Mouse (Mus musculus) E14TG2a.4 (cell line): ENCODE measurements at regions not wholly inside any gene's neighbourhood (a gene's known extent, or its start where the extent isn't known, plus 50 kb on each side); places are given as distances from the start of the nearest gene placed in this dataset.

Experiments
- H3K27me3 ChIP-seq: 2 replicates; pipeline ENCODE4 v1.6.1; 2014; ENCODE audit warnings: low read length, control low read depth; ENCODE audit not compliant: insufficient read depth
- H3K36me3 ChIP-seq: 2 replicates; pipeline ENCODE4 v1.6.1; 2014; ENCODE audit warnings: low read length, control low read depth; ENCODE audit not compliant: insufficient read depth
- H3K4me1 ChIP-seq: replicated peaks from 2 replicates; pipeline ENCODE4 v1.6.1; 2014; ENCODE audit warnings: low read depth, low read length, control low read depth
- H3K4me3 ChIP-seq: replicated peaks from 2 replicates; pipeline ENCODE4 v1.5.1; 2014; ENCODE audit warnings: mild to moderate bottlenecking, low read length
- H3K9me3 ChIP-seq: 2 replicates; pipeline ENCODE4 v1.6.1; 2014; ENCODE audit warnings: low read length, control low read depth
- CTCF ChIP-seq: conservative IDR thresholded peaks from 2 replicates; pipeline ENCODE4 v1.5.1; 2014; ENCODE audit warnings: low read length
- NANOG ChIP-seq: IDR thresholded peaks from 2 replicates; pipeline ENCODE4 v1.6.1; 2014; ENCODE audit warnings: borderline replicate concordance, low read length, mixed read lengths
- POU5F1 ChIP-seq: IDR thresholded peaks from 2 replicates; pipeline ENCODE4 v1.6.1; 2014; ENCODE audit warnings: low read length, borderline replicate concordance

DNA sequence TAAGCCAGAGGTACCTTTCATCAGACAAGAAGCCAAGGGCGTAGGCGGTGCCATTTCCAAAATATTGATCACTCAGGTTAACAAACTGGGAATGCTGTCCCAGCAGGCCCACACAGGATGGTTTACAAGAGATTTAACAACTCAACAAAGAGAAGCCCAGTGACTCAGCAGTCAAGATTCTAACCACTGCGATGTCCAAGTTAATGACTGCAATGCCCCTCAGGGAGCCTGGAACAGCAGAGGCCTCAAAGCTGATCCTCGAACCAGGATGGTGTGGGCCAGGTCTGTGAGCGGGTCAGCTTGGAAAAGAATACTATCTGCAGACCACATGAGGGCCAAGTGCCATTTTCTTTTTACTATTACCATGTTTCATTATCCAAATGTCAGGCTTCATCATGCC lies 108.0 kb upstream of the Klf14 start:
- no peak for TF ChIP-seq POU5F1
- no peak for TF ChIP-seq NANOG
- no peak for TF ChIP-seq CTCF
- Histone ChIP-seq H3K4me3 (no peak overlapping the region), H3K36me3 (no peaks in the 10 kb centered on the region), H3K27me3 (peaks cover 25% of the 10 kb centered on the region; the same call in 1 of the 2 replicates), H3K4me1 (peaks cover 2% of the 10 kb centered on the region; the same call in 1 of the 2 replicates), H3K9me3 (no peaks in the 10 kb centered on the region)

DNA sequence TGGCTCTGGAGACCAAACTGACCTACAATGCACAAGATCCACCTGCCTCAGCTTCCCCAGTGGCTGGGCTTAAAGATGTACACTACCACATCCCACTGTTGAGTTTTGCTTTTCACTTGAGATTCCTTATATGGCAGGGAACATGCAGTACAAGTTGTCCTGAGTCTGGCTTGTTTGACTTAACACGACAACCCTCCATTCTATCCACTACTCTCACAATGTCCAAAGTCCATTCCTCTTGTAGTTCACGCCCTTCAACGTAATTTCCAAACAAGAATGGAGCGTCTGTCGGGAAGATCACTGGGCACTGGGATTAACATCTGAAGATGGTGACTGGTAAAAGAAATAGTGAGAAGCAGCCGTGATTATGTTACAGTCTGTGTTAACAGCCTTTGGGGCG lies 108.6 kb upstream of the Klf14 start:
- no peaks in the 10 kb centered on the region for H3K9me3 ChIP-seq
- peaks cover 31% of the 10 kb centered on the region; the same call in 1 of the 2 replicates for H3K27me3 ChIP-seq
- H3K4me3 ChIP-seq = no peak overlapping the region
- TF ChIP-seq POU5F1 (no peak), NANOG (no peak), CTCF (no peak)
- H3K36me3 ChIP-seq = no peaks in the 10 kb centered on the region
- H3K4me1 ChIP-seq = peaks cover 2% of the 10 kb centered on the region; the same call in 1 of the 2 replicates

DNA sequence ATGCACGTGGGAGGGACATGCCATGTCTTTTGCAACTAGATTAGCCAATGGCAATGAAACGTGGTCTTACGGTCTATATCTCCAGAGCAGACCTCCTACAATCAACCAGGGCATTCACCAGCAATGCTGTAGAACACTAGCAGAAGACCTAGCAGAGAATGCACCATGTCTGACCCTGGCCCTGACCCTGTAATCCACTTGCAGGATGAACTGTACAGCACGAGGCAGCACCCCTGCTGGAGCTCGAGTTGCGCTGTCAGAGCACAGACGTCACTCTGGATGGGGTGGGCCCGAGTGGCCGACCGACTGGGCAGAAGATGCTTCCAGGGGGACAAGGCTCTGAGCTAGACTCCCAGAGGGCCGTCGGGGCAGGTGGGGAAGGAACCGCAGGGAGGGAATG lies 110.4 kb upstream of the Klf14 start:
- no peaks in the 10 kb centered on the region for H3K36me3 ChIP-seq
- H3K4me3 ChIP-seq = no peak overlapping the region
- H3K27me3 ChIP-seq = peaks cover 35% of the 10 kb centered on the region
- peaks cover 2% of the 10 kb centered on the region; the same call in 1 of the 2 replicates for H3K4me1 ChIP-seq
- no peaks in the 10 kb centered on the region for H3K9me3 ChIP-seq
- TF ChIP-seq CTCF (no peak), POU5F1 (no peak), NANOG (no peak)

DNA sequence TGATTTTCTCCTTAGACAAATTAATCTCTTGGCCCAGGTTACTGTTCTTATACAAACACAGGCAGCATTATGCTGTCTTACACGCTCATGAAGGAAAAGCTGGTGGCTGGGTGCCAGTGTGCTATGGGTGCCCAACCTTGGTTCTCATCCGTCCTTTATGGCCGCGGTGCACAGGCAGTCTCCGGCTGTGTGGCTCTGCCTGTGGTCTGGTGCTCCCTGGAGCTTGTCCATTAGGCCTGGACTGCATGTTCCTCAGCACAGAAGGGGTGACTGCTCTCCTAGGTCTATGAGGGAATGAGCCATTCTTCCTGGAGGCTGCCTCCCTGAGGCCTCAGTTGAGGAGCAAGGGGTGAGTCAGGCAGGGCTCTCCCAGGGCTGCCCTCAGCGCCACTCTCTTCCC lies 111.7 kb upstream of the Klf14 start:
- Histone ChIP-seq H3K36me3 (no peaks in the 10 kb centered on the region), H3K4me3 (no peak overlapping the region), H3K27me3 (peaks cover 42% of the 10 kb centered on the region), H3K4me1 (peaks cover 8% of the 10 kb centered on the region), H3K9me3 (no peaks in the 10 kb centered on the region)
- no peak for TF ChIP-seq POU5F1
- no peak for TF ChIP-seq CTCF
- TF ChIP-seq NANOG = no peak

DNA sequence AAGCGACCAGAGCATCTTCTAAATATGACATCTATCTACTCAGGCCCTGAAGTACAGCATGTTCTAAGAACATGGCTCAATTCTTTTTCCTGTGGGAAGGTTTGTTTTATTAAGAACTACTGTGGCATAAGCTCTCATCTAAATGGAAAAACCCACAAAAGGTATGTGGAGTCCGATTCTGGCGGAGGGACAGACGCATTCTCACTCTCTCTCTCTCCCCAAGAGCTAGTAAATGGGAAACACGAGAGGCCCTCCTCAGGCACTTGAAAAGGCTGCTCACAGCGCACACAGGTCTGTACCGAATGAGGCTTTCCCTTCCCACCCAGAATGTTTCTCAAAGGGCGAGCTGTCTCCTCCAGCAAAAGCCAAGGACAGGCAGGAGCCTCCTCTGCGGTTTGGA lies 112.1 kb upstream of the Klf14 start:
- no peaks in the 10 kb centered on the region for H3K9me3 ChIP-seq
- no peaks in the 10 kb centered on the region for H3K36me3 ChIP-seq
- peaks cover 40% of the 10 kb centered on the region for H3K27me3 ChIP-seq
- TF ChIP-seq POU5F1 (no peak), CTCF (no peak), NANOG (no peak)
- no peak overlapping the region for H3K4me3 ChIP-seq
- H3K4me1 ChIP-seq = peaks cover 12% of the 10 kb centered on the region

DNA sequence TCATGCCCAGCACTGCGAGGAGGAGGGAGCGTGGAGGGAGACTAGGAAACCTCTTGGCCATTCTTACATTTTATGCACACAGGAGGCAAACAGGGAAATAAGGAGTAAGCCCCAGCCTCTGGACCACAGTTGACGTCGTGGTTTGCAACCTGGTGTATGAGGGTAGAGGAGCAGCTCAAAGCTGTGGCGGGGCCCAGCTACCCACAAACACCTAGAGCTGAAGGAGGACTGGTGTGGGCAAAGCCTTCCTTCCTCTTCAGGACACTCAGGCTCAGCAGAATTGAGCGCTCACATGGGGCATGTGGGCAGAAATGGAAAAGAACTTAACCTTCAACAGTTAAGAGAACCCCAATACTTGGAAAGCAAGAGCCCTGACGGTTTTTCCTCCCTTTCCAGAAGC lies 113.2 kb upstream of the Klf14 start:
- Histone ChIP-seq H3K36me3 (no peaks in the 10 kb centered on the region), H3K27me3 (peaks cover 40% of the 10 kb centered on the region), H3K4me3 (no peak overlapping the region), H3K4me1 (peaks cover 19% of the 10 kb centered on the region), H3K9me3 (no peaks in the 10 kb centered on the region)
- TF ChIP-seq CTCF = no peak
- no peak for TF ChIP-seq NANOG
- TF ChIP-seq POU5F1 = no peak

DNA sequence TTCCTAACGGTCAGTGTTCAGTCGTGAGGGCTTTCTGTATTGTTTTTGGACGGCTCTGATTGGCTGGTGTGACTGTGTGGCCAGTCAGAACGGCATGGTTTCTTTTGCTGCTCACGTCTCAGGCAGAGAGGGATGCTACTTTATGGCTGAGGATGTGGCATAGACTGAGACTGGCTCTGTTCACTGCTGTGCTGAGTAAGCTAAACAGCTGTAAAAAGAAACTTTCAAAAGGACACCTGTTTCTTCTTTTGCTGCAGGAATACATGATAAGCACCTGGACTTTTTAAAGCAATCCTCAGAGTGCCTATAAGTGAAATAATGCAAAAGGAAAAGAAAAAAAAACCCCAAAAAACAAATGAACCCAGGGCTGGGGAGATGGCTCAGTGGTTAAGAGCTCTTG lies 113.7 kb upstream of the Klf14 start:
- Histone ChIP-seq H3K36me3 (no peaks in the 10 kb centered on the region), H3K27me3 (peaks cover 40% of the 10 kb centered on the region), H3K4me1 (peaks cover 22% of the 10 kb centered on the region), H3K4me3 (no peak overlapping the region), H3K9me3 (no peaks in the 10 kb centered on the region)
- TF ChIP-seq CTCF = no peak
- TF ChIP-seq NANOG = no peak
- no peak for TF ChIP-seq POU5F1

DNA sequence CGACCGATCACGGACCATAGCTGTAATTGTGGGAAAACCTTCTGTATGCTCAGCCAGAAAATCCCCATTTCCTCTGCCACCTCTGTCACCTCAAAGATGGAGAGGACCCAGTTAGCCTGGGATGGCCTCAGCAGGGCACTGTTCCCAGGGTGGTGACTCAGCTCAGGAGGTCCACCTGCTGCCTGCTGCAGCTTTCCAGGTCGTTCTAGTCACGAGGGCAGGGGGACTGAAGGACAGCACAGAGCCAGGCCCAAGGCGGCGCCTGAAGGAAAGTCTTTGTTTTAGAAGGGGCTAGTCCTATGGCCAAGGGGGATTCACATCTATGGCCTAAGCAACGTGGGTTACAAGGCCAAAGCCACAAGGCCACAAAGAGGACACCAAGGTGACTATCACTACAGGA lies 114.5 kb upstream of the Klf14 start:
- Histone ChIP-seq H3K27me3 (peaks cover 39% of the 10 kb centered on the region), H3K4me3 (no peak overlapping the region), H3K4me1 (peaks cover 28% of the 10 kb centered on the region), H3K9me3 (no peaks in the 10 kb centered on the region), H3K36me3 (no peaks in the 10 kb centered on the region)
- no peak for TF ChIP-seq NANOG
- TF ChIP-seq CTCF = no peak
- TF ChIP-seq POU5F1 = no peak

DNA sequence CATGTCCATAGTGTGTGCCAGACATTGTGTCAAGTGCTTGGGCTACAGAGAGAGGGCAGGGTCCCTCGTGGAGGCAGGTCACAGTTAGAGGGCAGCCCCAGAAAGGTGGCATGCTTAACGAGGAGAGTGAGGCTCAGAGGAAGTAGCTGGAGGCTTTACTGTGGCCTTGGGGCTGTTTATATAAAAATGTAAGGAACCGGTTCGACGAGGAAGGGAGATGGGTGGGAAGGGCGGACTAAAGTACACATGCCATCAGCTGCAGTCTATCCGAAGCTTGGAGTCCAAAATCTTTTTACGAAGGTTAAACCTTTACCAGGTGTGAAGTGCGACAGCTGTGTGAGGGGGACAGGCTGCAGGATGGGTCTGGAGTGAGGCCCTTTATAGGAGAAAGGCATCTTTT lies 115.5 kb upstream of the Klf14 start:
- Histone ChIP-seq H3K36me3 (no peaks in the 10 kb centered on the region), H3K4me1 (peaks cover 35% of the 10 kb centered on the region), H3K27me3 (peaks cover 34% of the 10 kb centered on the region), H3K9me3 (no peaks in the 10 kb centered on the region), H3K4me3 (no peak overlapping the region)
- no peak for TF ChIP-seq NANOG
- TF ChIP-seq POU5F1 = no peak
- TF ChIP-seq CTCF = no peak
